Mouse (Mus musculus) midbrain, embryonic 16.5 days (tissue): ENCODE measurements at regions not wholly inside any gene's neighbourhood (a gene's known extent, or its start where the extent isn't known, plus 50 kb on each side); places are given as distances from the start of the nearest gene placed in this dataset.
A peak's percentile ranks its signal among the peaks of the same experiment; 100 is the strongest.

ENCODE experiments used
- ATAC-seq: fragments of 200-750 bp; cut with Nextera tagmentation; 2 replicates; pipeline ENCODE4 v1.8.0; 2017; ENCODE audit warnings: moderate TSS enrichment
- H3K27ac ChIP-seq: fragments of 300-500 bp; sonication (generic); 2 replicates; pipeline ENCODE4 v1.5.1; 2014; ENCODE audit warnings: mild to moderate bottlenecking, low read length, mixed read lengths
- H3K27me3 ChIP-seq: fragments of 300-500 bp; sonication (generic); 2 replicates; pipeline ENCODE4 v1.6.1; 2014; ENCODE audit warnings: low read depth, low read length, mixed read lengths; ENCODE audit not compliant: control insufficient read depth, insufficient read depth
- H3K36me3 ChIP-seq: fragments of 300-500 bp; sonication (generic); 2 replicates; pipeline ENCODE4 v1.6.1; 2014; ENCODE audit warnings: mild to moderate bottlenecking, low read length, moderate library complexity, mixed read lengths; ENCODE audit not compliant: control insufficient read depth, insufficient read depth
- H3K4me1 ChIP-seq: fragments of 300-500 bp; sonication (generic); 2 replicates; pipeline ENCODE4 v1.6.1; 2014; ENCODE audit warnings: mild to moderate bottlenecking, low read length, mixed read lengths; ENCODE audit not compliant: control insufficient read depth, insufficient read depth
- H3K4me2 ChIP-seq: fragments of 300-500 bp; sonication (generic); 2 replicates; pipeline ENCODE4 v1.6.1; 2014; ENCODE audit warnings: mild to moderate bottlenecking, low read length, mixed read lengths
- H3K4me3 ChIP-seq: fragments of 300-500 bp; sonication (generic); 2 replicates; pipeline ENCODE4 v1.5.1; 2014; ENCODE audit warnings: low read depth, mild to moderate bottlenecking, low read length, moderate library complexity, mixed read lengths
- H3K9ac ChIP-seq: fragments of 300-500 bp; sonication (generic); 2 replicates; pipeline ENCODE4 v1.6.1; 2014; ENCODE audit warnings: low read depth, low read length, mixed read lengths
- H3K9me3 ChIP-seq: fragments of 300-500 bp; sonication (generic); replicated peaks from 2 replicates; pipeline ENCODE4 v1.6.1; 2014; ENCODE audit warnings: mild to moderate bottlenecking, low read length, mixed read lengths; ENCODE audit not compliant: control insufficient read depth, poor library complexity, severe bottlenecking
- WGBS: fragments of 180-500 bp; shearing (Covaris S2); extraction: QIAGEN DNeasy Blood & Tissue Kit; methylation state at CpG from one replicate; pipeline ENCODE4 v1.1.7; 2014; 5-methylcytosine and 5-hydroxymethylcytosine counted together

GRCm38 (mm10) chr2:74463407-74463806 is 115.8 kb downstream of the Lnpk start:
- Histone ChIP-seq H3K4me1 (no peaks in the 10 kb centered on the region), H3K4me3 (no peak overlapping the region), H3K9me3 (no peaks in the 10 kb centered on the region), H3K36me3 (no peaks in the 10 kb centered on the region), H3K4me2 (no peak overlapping the region), H3K9ac (no peak overlapping the region), H3K27me3 (no peaks in the 10 kb centered on the region), H3K27ac (no peak overlapping the region)
- no peak for ATAC-seq
- WGBS = 90% methylated on average over 2 of the region's 2 CpGs

DNA sequence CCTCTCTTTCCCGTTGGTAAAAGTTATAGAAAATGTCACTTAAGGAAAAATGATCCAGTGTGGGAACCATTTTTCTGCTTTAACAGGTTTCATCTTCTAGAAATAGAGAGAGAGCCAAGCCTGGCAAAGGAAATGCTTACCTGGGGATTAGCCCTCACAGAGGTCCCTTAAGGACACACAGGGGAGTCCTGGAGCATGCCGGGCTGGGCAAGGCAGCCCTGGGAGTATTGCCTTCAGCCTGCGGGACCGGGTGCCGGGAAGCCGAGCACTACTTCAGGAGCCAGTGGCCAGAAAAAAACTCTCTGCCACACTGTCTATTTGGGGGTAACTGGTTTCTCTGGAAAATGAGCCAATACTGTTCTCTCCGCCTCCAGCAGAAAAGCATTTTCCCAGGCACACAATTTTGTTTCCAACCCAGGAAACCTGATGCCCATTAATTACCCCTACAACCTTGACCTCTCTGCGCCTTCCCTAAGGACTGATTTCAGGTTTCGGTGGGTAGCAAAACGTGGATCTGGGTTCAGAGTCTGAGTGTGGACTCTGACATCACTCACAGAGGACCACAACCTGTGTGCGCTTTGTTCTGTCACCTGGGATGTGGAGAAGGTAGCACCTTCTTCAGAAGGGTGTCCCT is 117.9 kb downstream of the Lnpk start:
- H3K9ac ChIP-seq = no peak overlapping the region

GRCm38 (mm10) chr2:74454431-74454830 is 124.8 kb downstream of the Lnpk start:
- 84% methylated on average over 4 of the region's 4 CpGs for WGBS
- Histone ChIP-seq H3K27ac (no peak overlapping the region), H3K27me3 (no peaks in the 10 kb centered on the region; the same call in 1 of the 2 replicates), H3K4me1 (peaks cover 24% of the 10 kb centered on the region), H3K9ac (no peak overlapping the region), H3K9me3 (no peaks in the 10 kb centered on the region), H3K36me3 (no peaks in the 10 kb centered on the region), H3K4me2 (no peak overlapping the region), H3K4me3 (no peak overlapping the region)
- ATAC-seq = no peak

More for the DNA sequence above, 117.9 kb downstream of the Lnpk start:
- no peaks in the 10 kb centered on the region for H3K36me3 ChIP-seq
- 69% methylated on average over 11 of the region's 11 CpGs for WGBS
- H3K27me3 ChIP-seq = no peaks in the 10 kb centered on the region; the same call in 1 of the 2 replicates
- H3K4me3 ChIP-seq = no peak overlapping the region
- H3K4me1 ChIP-seq = no peaks in the 10 kb centered on the region
- H3K9me3 ChIP-seq = no peaks in the 10 kb centered on the region
- no peak overlapping the region for H3K4me2 ChIP-seq
- H3K27ac ChIP-seq = no peak overlapping the region
- ATAC-seq = no peak

DNA sequence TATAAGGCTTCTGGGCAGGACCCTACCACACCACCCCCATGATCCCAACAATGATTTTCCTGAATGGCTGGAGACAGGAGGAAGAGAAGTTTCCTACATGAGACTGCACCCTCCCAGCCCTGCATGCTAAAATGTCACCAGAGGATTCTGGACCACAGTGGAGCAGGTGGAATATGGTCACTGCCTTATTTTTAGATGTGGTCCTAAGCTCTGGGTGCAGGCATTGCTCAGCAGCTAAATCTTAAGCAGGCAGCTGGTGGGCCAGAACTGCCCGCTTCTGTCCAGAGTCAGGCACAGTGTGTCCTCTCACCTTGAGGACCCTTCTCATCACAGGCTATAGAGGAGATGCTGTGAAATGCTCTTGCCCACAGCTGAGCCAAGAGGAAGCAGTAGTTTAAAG is 126.6 kb downstream of the Lnpk start:
- Histone ChIP-seq H3K4me2 (no peak overlapping the region), H3K9me3 (no peaks in the 10 kb centered on the region), H3K9ac (no peak overlapping the region), H3K27me3 (no peaks in the 10 kb centered on the region; the same call in 1 of the 2 replicates), H3K4me3 (no peak overlapping the region), H3K27ac (no peak overlapping the region), H3K36me3 (no peaks in the 10 kb centered on the region), H3K4me1 (peaks cover 24% of the 10 kb centered on the region)
- no peak for ATAC-seq
- WGBS = 91% methylated on average over 1 of the region's 1 CpGs

GRCm38 (mm10) chr2:74451578-74451977 is 127.7 kb downstream of the Lnpk start:
- Histone ChIP-seq H3K9me3 (no peaks in the 10 kb centered on the region), H3K9ac (peak overlapping the region; percentile 43), H3K27ac (peak overlapping the region; percentile 66), H3K4me2 (peak overlapping the region; percentile 26), H3K4me1 (peaks cover 24% of the 10 kb centered on the region), H3K27me3 (no peaks in the 10 kb centered on the region), H3K4me3 (no peak overlapping the region), H3K36me3 (no peaks in the 10 kb centered on the region)
- 0 out of 2 replicates have a peak, but pooled peaks have one; percentile 46 for ATAC-seq
- WGBS = 19% methylated on average over 6 of the region's 6 CpGs

GRCm38 (mm10) chr2:74451038-74451437 is 128.2 kb downstream of the Lnpk start:
- no peaks in the 10 kb centered on the region for H3K36me3 ChIP-seq
- WGBS = 8% methylated on average over 4 of the region's 4 CpGs
- H3K9me3 ChIP-seq = no peaks in the 10 kb centered on the region
- H3K4me1 ChIP-seq = peaks cover 24% of the 10 kb centered on the region
- peak overlapping the region; percentile 66 for H3K27ac ChIP-seq
- H3K4me3 ChIP-seq = no peak overlapping the region
- peak overlapping the region; percentile 26 for H3K4me2 ChIP-seq
- H3K27me3 ChIP-seq = no peaks in the 10 kb centered on the region
- ATAC-seq = peak; percentile 86
- no peak overlapping the region for H3K9ac ChIP-seq

GRCm38 (mm10) chr2:74450064-74450765 is 129.0 kb downstream of the Lnpk start:
- no peaks in the 10 kb centered on the region for H3K36me3 ChIP-seq
- H3K4me2 ChIP-seq = peak overlapping the region; percentile 0; the same call in 1 of the 2 replicates
- peak; percentile 70 for ATAC-seq
- H3K9me3 ChIP-seq = no peaks in the 10 kb centered on the region
- no peaks in the 10 kb centered on the region for H3K27me3 ChIP-seq
- 19% methylated on average over 11 of the region's 11 CpGs for WGBS
- no peak overlapping the region for H3K4me3 ChIP-seq
- H3K27ac ChIP-seq = peak overlapping the region; percentile 76
- H3K9ac ChIP-seq = no peak overlapping the region
- H3K4me1 ChIP-seq = peaks cover 24% of the 10 kb centered on the region

GRCm38 (mm10) chr2:74435184-74435911 is 143.9 kb downstream of the Lnpk start:
- peaks cover 14% of the 10 kb centered on the region for H3K9me3 ChIP-seq
- H3K4me2 ChIP-seq = no peak overlapping the region
- no peak overlapping the region for H3K9ac ChIP-seq
- H3K4me3 ChIP-seq = no peak overlapping the region
- no peak overlapping the region for H3K27ac ChIP-seq
- no peaks in the 10 kb centered on the region for H3K36me3 ChIP-seq
- 88% methylated on average over 13 of the region's 13 CpGs for WGBS
- no peaks in the 10 kb centered on the region for H3K4me1 ChIP-seq
- H3K27me3 ChIP-seq = no peaks in the 10 kb centered on the region
- no peak for ATAC-seq

- WGBS = 10% methylated on average over 15 of the region's 15 CpGs
- Histone ChIP-seq H3K9ac (peak overlapping the region; percentile 62; the same call in 1 of the 2 replicates), H3K9me3 (no peaks in the 10 kb centered on the region), H3K27ac (peak overlapping the region; percentile 44), H3K4me1 (peaks cover 9% of the 10 kb centered on the region), H3K4me2 (peak overlapping the region; percentile 61), H3K4me3 (peak overlapping the region; percentile 29), H3K36me3 (no peaks in the 10 kb centered on the region), H3K27me3 (no peaks in the 10 kb centered on the region)
- ATAC-seq = peak; percentile 93
These were observed 152.5 kb downstream of the Lnpk start for GRCm38 (mm10) chr2:74426746-74427145.
